Mouse (Mus musculus) stomach, embryonic 14.5 days (tissue): ENCODE results near the gene Sugp1. TPM values are rescaled to one million over a fixed set of nuclear protein-coding genes. Genes with fewer than 3 reads are reported as not detected.

Experiments used
- ATAC-seq: fragments of 200-750 bp; cut with Nextera tagmentation; 2 replicates; pipeline ENCODE4 v1.8.0; 2017; ENCODE audit warnings: low read depth, moderate TSS enrichment; ENCODE audit not compliant: insufficient number of reproducible peaks, insufficient read depth, low FRiP score
- H3K27ac ChIP-seq: fragments of 300-500 bp; sonication (generic); 2 replicates; pipeline ENCODE4 v1.5.1; 2014; ENCODE audit warnings: mild to moderate bottlenecking, low read length, moderate library complexity, mixed read lengths
- H3K27me3 ChIP-seq: fragments of 300-500 bp; sonication (generic); 2 replicates; pipeline ENCODE4 v1.6.1; 2014; ENCODE audit warnings: low read length, control low read depth, mixed read lengths; ENCODE audit not compliant: control insufficient read depth, insufficient read depth
- H3K36me3 ChIP-seq: fragments of 300-500 bp; sonication (generic); 2 replicates; pipeline ENCODE4 v1.6.1; 2014; ENCODE audit warnings: mild to moderate bottlenecking, control low read depth, low read length, moderate library complexity, mixed read lengths; ENCODE audit not compliant: control insufficient read depth, insufficient read depth
- H3K4me1 ChIP-seq: fragments of 300-500 bp; sonication (generic); 2 replicates; pipeline ENCODE4 v1.6.1; 2014; ENCODE audit warnings: low read length, control low read depth, mixed read lengths; ENCODE audit not compliant: control insufficient read depth, insufficient read depth
- H3K4me2 ChIP-seq: fragments of 300-500 bp; sonication (generic); replicated peaks from 2 replicates; pipeline ENCODE4 v1.6.1; 2014; ENCODE audit warnings: low read depth, low read length, control low read depth
- H3K4me3 ChIP-seq: fragments of 300-500 bp; sonication (generic); 2 replicates; pipeline ENCODE4 v1.5.1; 2014; ENCODE audit warnings: low read depth, low read length, control low read depth
- H3K9ac ChIP-seq: fragments of 300-500 bp; sonication (generic); replicated peaks from 2 replicates; pipeline ENCODE4 v1.6.1; 2014; ENCODE audit warnings: low read depth, mild to moderate bottlenecking, control low read depth, low read length, moderate library complexity, mixed read lengths
- H3K9me3 ChIP-seq: fragments of 300-500 bp; sonication (generic); 2 replicates; pipeline ENCODE4 v1.6.1; 2016; ENCODE audit warnings: low read depth, low read length, control low read depth; ENCODE audit not compliant: control insufficient read depth
- WGBS: fragments of 180-500 bp; shearing (Covaris S2); extraction: QIAGEN DNeasy Blood & Tissue Kit; methylation state at CpG from one replicate; pipeline ENCODE4 v1.1.7; 2014; 5-methylcytosine and 5-hydroxymethylcytosine counted together
- polyA plus RNA-seq: library from polyadenylated mRNA; unstranded; fragments of >200 nt; fragmentation: Nextera tagmentation; extraction: Ambion mirVana; gene quantifications from 2 replicates; pipeline ENCODE4 v1.2.1, GENCODE M21; 2014

Sugp1 gene
- polyA plus RNA-seq, 1 experiment from 2014 or later = 40.1 TPM

- no peak for ATAC-seq
- WGBS = 72% methylated on average over 2 of the region's 2 CpGs
- H3K27me3 ChIP-seq = peaks cover 40% of the 10 kb centered on the region
- H3K4me1 ChIP-seq = no peaks in the 10 kb centered on the region
- H3K27ac ChIP-seq = no peak overlapping the region
- no peak overlapping the region for H3K9ac ChIP-seq
- no peaks in the 10 kb centered on the region for H3K36me3 ChIP-seq
- no peak overlapping the region for H3K4me3 ChIP-seq
- H3K4me2 ChIP-seq = no peak overlapping the region
- H3K9me3 ChIP-seq = no peaks in the 10 kb centered on the region
Measured at GRCm38 (mm10) chr8:70110451-70110850, 67.8 kb downstream of the Sugp1 start.

- no peak for ATAC-seq
- H3K27me3 ChIP-seq = peaks cover 40% of the 10 kb centered on the region
- no peak overlapping the region for H3K4me2 ChIP-seq
- H3K9ac ChIP-seq = no peak overlapping the region
- 46% methylated on average over 23 of the region's 23 CpGs for WGBS
- no peaks in the 10 kb centered on the region for H3K4me1 ChIP-seq
- H3K9me3 ChIP-seq = no peaks in the 10 kb centered on the region
- no peak overlapping the region for H3K4me3 ChIP-seq
- no peaks in the 10 kb centered on the region for H3K36me3 ChIP-seq
- no peak overlapping the region for H3K27ac ChIP-seq
Measured at GRCm38 (mm10) chr8:70111192-70111795, 68.7 kb downstream of the Sugp1 start.

GRCm38 (mm10) chr8:70112401-70113016 lies 69.9 kb downstream of the Sugp1 start:
- Histone ChIP-seq H3K27ac (no peak overlapping the region), H3K27me3 (peaks cover 40% of the 10 kb centered on the region), H3K4me1 (no peaks in the 10 kb centered on the region), H3K4me3 (no peak overlapping the region), H3K9ac (no peak overlapping the region), H3K9me3 (no peaks in the 10 kb centered on the region), H3K36me3 (no peaks in the 10 kb centered on the region), H3K4me2 (no peak overlapping the region)
- 9% methylated on average over 43 of the region's 43 CpGs for WGBS
- no peak for ATAC-seq

- ATAC-seq = no peak
- Histone ChIP-seq H3K27me3 (peaks cover 50% of the 10 kb centered on the region), H3K4me2 (no peak overlapping the region), H3K4me1 (no peaks in the 10 kb centered on the region), H3K9me3 (no peaks in the 10 kb centered on the region), H3K27ac (no peak overlapping the region), H3K4me3 (no peak overlapping the region), H3K9ac (no peak overlapping the region), H3K36me3 (no peaks in the 10 kb centered on the region)
- WGBS = 24% methylated on average over 6 of the region's 6 CpGs
Measured at GRCm38 (mm10) chr8:70114488-70114887, 71.9 kb downstream of the Sugp1 start.

- H3K4me3 ChIP-seq = no peak overlapping the region
- H3K27me3 ChIP-seq = peaks cover 54% of the 10 kb centered on the region
- H3K4me1 ChIP-seq = no peaks in the 10 kb centered on the region
- no peaks in the 10 kb centered on the region for H3K9me3 ChIP-seq
- ATAC-seq = no peak
- H3K36me3 ChIP-seq = no peaks in the 10 kb centered on the region
- no peak overlapping the region for H3K9ac ChIP-seq
- no peak overlapping the region for H3K27ac ChIP-seq
- H3K4me2 ChIP-seq = no peak overlapping the region
- 72% methylated on average over 13 of the region's 13 CpGs for WGBS
Measured at GRCm38 (mm10) chr8:70114892-70115291, 72.3 kb downstream of the Sugp1 start.

GRCm38 (mm10) chr8:70117611-70118010 lies 75.0 kb downstream of the Sugp1 start:
- Histone ChIP-seq H3K9me3 (no peaks in the 10 kb centered on the region), H3K9ac (no peak overlapping the region), H3K4me1 (no peaks in the 10 kb centered on the region), H3K27me3 (peaks cover 35% of the 10 kb centered on the region), H3K4me3 (no peak overlapping the region), H3K27ac (no peak overlapping the region), H3K36me3 (no peaks in the 10 kb centered on the region), H3K4me2 (no peak overlapping the region)
- WGBS = 9% methylated on average over 9 of the region's 9 CpGs
- no peak for ATAC-seq

- H3K27me3 ChIP-seq = peaks cover 23% of the 10 kb centered on the region
- ATAC-seq = no peak
Measured at GRCm38 (mm10) chr8:70118726-70119700, 76.4 kb downstream of the Sugp1 start.

GRCm38 (mm10) chr8:70120667-70121066 lies 78.1 kb downstream of the Sugp1 start, which contains the start of gene Ncan:
Ncan (minus strand) TSS chr8:70120873.
- peak within 1 kb of the TSS; percentile 11; the same call in 1 of the 2 replicates for H3K4me3 ChIP-seq
- peak within 1 kb of the TSS; percentile 29; the same call in 1 of the 2 replicates for H3K4me2 ChIP-seq
- peak; percentile 56; the same call in 1 of the 2 replicates for ATAC-seq
- H3K9ac ChIP-seq = no peak within 1 kb of the TSS
- H3K4me1 ChIP-seq = no peaks in the 10 kb centered on the region
- H3K27me3 ChIP-seq = peaks cover 14% of the 10 kb centered on the region
- H3K36me3 ChIP-seq = no peaks in the 10 kb centered on the region
- H3K9me3 ChIP-seq = no peaks in the 10 kb centered on the region
- H3K27ac ChIP-seq = no peak within 1 kb of the TSS
- WGBS = 2% methylated on average over 19 of the region's 19 CpGs

More at GRCm38 (mm10) chr8:70118726-70119700, 76.4 kb downstream of the Sugp1 start:
- Histone ChIP-seq H3K4me1 (no peaks in the 10 kb centered on the region), H3K27ac (no peak overlapping the region), H3K9ac (no peak overlapping the region), H3K4me2 (no peak overlapping the region), H3K36me3 (no peaks in the 10 kb centered on the region), H3K4me3 (no peak overlapping the region), H3K9me3 (no peaks in the 10 kb centered on the region)
- 16% methylated on average over 17 of the region's 17 CpGs for WGBS
